ENCODE assay signal across 18 mouse cellular contexts in the genomic region with DNA sequence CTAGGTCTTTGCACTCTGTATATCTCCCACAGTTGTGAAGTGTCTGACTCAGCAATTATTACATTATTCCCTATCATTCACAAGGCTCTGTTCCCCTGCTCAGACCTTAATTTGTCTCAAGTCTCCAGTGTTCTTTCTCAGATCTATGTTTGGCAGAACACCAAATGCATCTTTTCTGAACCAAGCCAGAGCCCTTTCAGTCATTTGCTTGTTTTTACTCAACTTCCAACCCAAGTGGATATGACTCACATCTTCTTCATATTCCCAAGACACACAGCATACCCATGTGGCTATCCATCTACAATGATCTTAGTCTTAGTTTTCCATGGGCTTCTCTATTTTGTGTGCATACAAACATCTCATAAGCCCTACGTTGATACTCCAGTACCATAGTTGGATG. TPM values are rescaled to one million over a fixed set of nuclear protein-coding genes. Genes with fewer than 3 reads are reported as not detected.
"Had no signal": no experiment of that assay in that cellular context is flagged by ENCODE, and none has a peak within 500 bp of the region (broad histone marks: within the 10 kb centered on the region; RNA-seq: fewer than 3 reads in every experiment).

No protein-coding gene starts in this region.

- H3K36me3 ChIP-seq: neural tube, embryonic 12.5 days; neural tube, embryonic 13.5 days; neural tube, embryonic 15.5 days; stomach, embryonic 15.5 days had no signal

- H3K9me3 ChIP-seq: neural tube, embryonic 12.5 days; neural tube, embryonic 13.5 days; neural tube, embryonic 15.5 days; stomach, embryonic 15.5 days had no signal

- DNase-seq: retina, postnatal 1 day; right cerebral cortex, adult 18-20 months; right cerebral cortex, postnatal 14 days; right cerebral cortex, postnatal 25 days; right cerebral cortex, postnatal 4 days; spleen, adult 18-20 months; thymus, adult 18-20 months; thymus, adult 2 months; thymus, postnatal 14 days; thymus, postnatal 25 days; thymus, postnatal 36 days; thymus, postnatal 4 days had no signal

- H3K4me1 ChIP-seq: neural tube, embryonic 12.5 days; neural tube, embryonic 13.5 days; neural tube, embryonic 15.5 days; stomach, embryonic 15.5 days had no signal

- H3K27ac ChIP-seq: neural tube, embryonic 12.5 days; neural tube, embryonic 13.5 days; neural tube, embryonic 15.5 days; stomach, embryonic 15.5 days; stomach, postnatal 0 days had no signal

- H3K27me3 ChIP-seq: neural tube, embryonic 12.5 days; neural tube, embryonic 13.5 days; neural tube, embryonic 15.5 days; stomach, embryonic 15.5 days had no signal

- H3K9ac ChIP-seq: neural tube, embryonic 12.5 days; neural tube, embryonic 13.5 days; neural tube, embryonic 15.5 days; stomach, embryonic 15.5 days had no signal

- H3K4me3 ChIP-seq: neural tube, embryonic 12.5 days; neural tube, embryonic 13.5 days; neural tube, embryonic 15.5 days; stomach, embryonic 15.5 days had no signal

- H3K4me2 ChIP-seq: neural tube, embryonic 12.5 days; neural tube, embryonic 13.5 days; neural tube, embryonic 15.5 days; stomach, embryonic 15.5 days had no signal

RNA-seq across cellular contexts. Expression of gene Lrrc3b, which starts 17.2 kb away (rescaled TPM):
- total RNA-seq: neutrophil, adult 5-6 weeks had no signal
